In genomic region chr2:129066326-129066725, GRCm38 (mm10) we compare ENCODE assay signal across 8 mouse cellular contexts. TPM values are rescaled to one million over a fixed set of nuclear protein-coding genes. Genes with fewer than 3 reads are reported as not detected.
DNase-seq lines count a peak whose midpoint lies in the region; ATAC-seq and TF ChIP-seq lines count a peak whose summit lies in the region.

No protein-coding gene starts in this region.

- no peaks in the 10 kb centered on the region for H3K9me3 ChIP-seq in intestine, embryonic 14.5 days (ENCODE audit: control insufficient read depth, low read length)
- H3K9me3 ChIP-seq in limb, embryonic 10.5 days (replicated peaks): no peaks in the 10 kb centered on the region
- H3K9me3 ChIP-seq in midbrain, embryonic 10.5 days (replicated peaks): peaks cover 6% of the 10 kb centered on the region; the same call in 1 of the 2 replicates

- WGBS in intestine, embryonic 14.5 days: under 1% methylated on average over 20 of the region's 20 CpGs
- 0% methylated on average over 20 of the region's 20 CpGs for WGBS in limb, embryonic 10.5 days
- whole genome bisulfite sequencing in midbrain, embryonic 10.5 days: 1% methylated on average over 20 of the region's 20 CpGs
- 2% methylated on average over 20 of the region's 20 CpGs for WGBS in spleen, adult 2 months

- H3K4me2 ChIP-seq in intestine, embryonic 14.5 days (ENCODE audit: low read length): peak overlapping the region; percentile 79

- H3K4me3 ChIP-seq in intestine, embryonic 14.5 days (ENCODE audit: low read depth, low read length): peak overlapping the region; percentile 91
- H3K4me3 ChIP-seq in limb, embryonic 10.5 days: peak overlapping the region; percentile 70
- H3K4me3 ChIP-seq in midbrain, embryonic 10.5 days: peak overlapping the region; percentile 87
- H3K4me3 ChIP-seq in spleen, adult 2 months (ENCODE audit: extremely low read depth, insufficient read depth, insufficient read length): peak overlapping the region; percentile 79

- peaks cover 11% of the 10 kb centered on the region for H3K4me1 ChIP-seq in intestine, embryonic 14.5 days (replicated peaks; ENCODE audit: control insufficient read depth, insufficient read depth, low read length)
- peaks cover 25% of the 10 kb centered on the region for H3K4me1 ChIP-seq in limb, embryonic 10.5 days
- H3K4me1 ChIP-seq in midbrain, embryonic 10.5 days: peaks cover 24% of the 10 kb centered on the region
- H3K4me1 ChIP-seq in spleen, adult 2 months (ENCODE audit: control insufficient read depth, insufficient read depth, insufficient read length): peaks cover 3% of the 10 kb centered on the region; the same call in 1 of the 2 replicates

- DNase-seq in ovary, adult 18-20 months (ENCODE audit: low spot score): peak; percentile 26
- DNase-seq in ovary, postnatal 14 days (ENCODE audit: low spot score): no peak
- DNase-seq in embryo, embryonic 11.5 days (ENCODE audit: low read depth, low spot score): peak; percentile 55
- DNase-seq in gastrocnemius, postnatal 36 days: peak; percentile 32 to 33
- peak; percentile 87 for DNase-seq in intestine, embryonic 14.5 days (ENCODE audit: low spot score)
- peak; percentile 73 for DNase-seq in limb, embryonic 10.5 days (ENCODE audit: low spot score)
- peak; percentile 57 for DNase-seq in midbrain, embryonic 10.5 days (ENCODE audit: low spot score)
- peak in 1 of 2 experiments; percentile 7 for DNase-seq in spleen, adult 2 months (ENCODE audit: low read depth in 1 of 2, low spot score in 2 of 2)

- H3K9ac ChIP-seq in intestine, embryonic 14.5 days (ENCODE audit: low read length): peak overlapping the region; percentile 77

- intact Hi-C loops in gastrocnemius, postnatal 36 days (cut with DNase I): loop anchor here (5.0 kb wide), 1 partner anchor 119 kb away; no protein-coding TSS in a partner anchor

- H3K27me3 ChIP-seq in intestine, embryonic 14.5 days (replicated peaks; ENCODE audit: control insufficient read depth, insufficient read depth, low read length): no peaks in the 10 kb centered on the region
- no peaks in the 10 kb centered on the region for H3K27me3 ChIP-seq in limb, embryonic 10.5 days (ENCODE audit: low read depth, poor library complexity, severe bottlenecking)
- H3K27me3 ChIP-seq in midbrain, embryonic 10.5 days (ENCODE audit: low read depth, poor library complexity, severe bottlenecking): no peaks in the 10 kb centered on the region
- H3K27me3 ChIP-seq in spleen, adult 2 months (ENCODE audit: control insufficient read depth, insufficient read depth, low read length): no peaks in the 10 kb centered on the region

- ATAC-seq in intestine, embryonic 14.5 days (replicated peaks; ENCODE audit: low FRiP score, low TSS enrichment, low read depth): peak; percentile 76

- no peak for TF ChIP-seq POLR2A in spleen, adult 2 months (IDR thresholded peaks at IDR 0.05; ENCODE audit: low read depth, low read length)

- TF ChIP-seq CTCF in spleen, adult 2 months (IDR thresholded peaks at IDR 0.05; ENCODE audit: extremely low read depth, insufficient read depth, insufficient read length, insufficient replicate concordance): no peak

- H3K27ac ChIP-seq in intestine, embryonic 14.5 days (ENCODE audit: low read depth): peak overlapping the region; percentile 71
- H3K27ac ChIP-seq in limb, embryonic 10.5 days: peak overlapping the region; percentile 86
- peak overlapping the region; percentile 89 for H3K27ac ChIP-seq in midbrain, embryonic 10.5 days (replicated peaks)
- no peak overlapping the region for H3K27ac ChIP-seq in spleen, adult 2 months (ENCODE audit: insufficient read depth, low read length)

- no peaks in the 10 kb centered on the region for H3K36me3 ChIP-seq in intestine, embryonic 14.5 days (ENCODE audit: control insufficient read depth, insufficient read depth, low read length)
- peaks cover 29% of the 10 kb centered on the region for H3K36me3 ChIP-seq in limb, embryonic 10.5 days
- H3K36me3 ChIP-seq in midbrain, embryonic 10.5 days: peaks cover 19% of the 10 kb centered on the region
- H3K36me3 ChIP-seq in spleen, adult 2 months (ENCODE audit: control insufficient read depth, insufficient read depth, low read length): no peaks in the 10 kb centered on the region

RNA-seq across cellular contexts. Expression of gene Ttl, which starts 0.6 kb away (rescaled TPM):
- total RNA-seq in gastrocnemius, postnatal 36 days (2021): 1 to 10 TPM; 5.6 to 6.5 TPM
- polyA plus RNA-seq in intestine, embryonic 14.5 days (2014; fragmentation: Nextera tagmentation; extraction: Ambion mirVana): 16.2 and 17.5 TPM in 2 replicates
- polyA plus RNA-seq in limb, embryonic 10.5 days (2016; fragmentation: Nextera tagmentation; extraction: Ambion mirVana): 16.5 and 19.8 TPM in 2 replicates
- polyA plus RNA-seq in midbrain, embryonic 10.5 days (2016; fragmentation: Nextera tagmentation; extraction: Ambion mirVana): 12.4 and 13.3 TPM in 2 replicates
- 2.1 and 2.2 TPM in 2 replicates for polyA plus RNA-seq in spleen, adult 2 months (2012; rRNA removed)

RNA-seq across cellular contexts. Expression of gene Vinac1, which starts 18.4 kb away (rescaled TPM):
- total RNA-seq in gastrocnemius, postnatal 36 days (2021): not detected
- polyA plus RNA-seq in intestine, embryonic 14.5 days (2014; fragmentation: Nextera tagmentation; extraction: Ambion mirVana): 0.09 and 0.35 TPM in 2 replicates
- polyA plus RNA-seq in limb, embryonic 10.5 days (2016; fragmentation: Nextera tagmentation; extraction: Ambion mirVana): 0.08 TPM in 1 of 2 replicates, not detected in the other
- polyA plus RNA-seq in midbrain, embryonic 10.5 days (2016; fragmentation: Nextera tagmentation; extraction: Ambion mirVana): 0.14 and 0.20 TPM in 2 replicates
- polyA plus RNA-seq in spleen, adult 2 months (2012; rRNA removed): 0.01 TPM in 1 of 2 replicates, not detected in the other

RNA-seq across cellular contexts. Expression of gene Polr1b, which starts 34.5 kb away (rescaled TPM):
- 10 to 100 TPM in 1 of 2 experiments, 1 to 10 TPM in 1; 8.9 to 11.7 TPM for total RNA-seq in gastrocnemius, postnatal 36 days (2021)
- 23.2 and 31.7 TPM in 2 replicates for polyA plus RNA-seq in intestine, embryonic 14.5 days (2014; fragmentation: Nextera tagmentation; extraction: Ambion mirVana)
- polyA plus RNA-seq in limb, embryonic 10.5 days (2016; fragmentation: Nextera tagmentation; extraction: Ambion mirVana): 48.8 and 53.4 TPM in 2 replicates
- 35.5 and 37.2 TPM in 2 replicates for polyA plus RNA-seq in midbrain, embryonic 10.5 days (2016; fragmentation: Nextera tagmentation; extraction: Ambion mirVana)
- polyA plus RNA-seq in spleen, adult 2 months (2012; rRNA removed): 22.2 and 23.9 TPM in 2 replicates
